In the genomic region with DNA sequence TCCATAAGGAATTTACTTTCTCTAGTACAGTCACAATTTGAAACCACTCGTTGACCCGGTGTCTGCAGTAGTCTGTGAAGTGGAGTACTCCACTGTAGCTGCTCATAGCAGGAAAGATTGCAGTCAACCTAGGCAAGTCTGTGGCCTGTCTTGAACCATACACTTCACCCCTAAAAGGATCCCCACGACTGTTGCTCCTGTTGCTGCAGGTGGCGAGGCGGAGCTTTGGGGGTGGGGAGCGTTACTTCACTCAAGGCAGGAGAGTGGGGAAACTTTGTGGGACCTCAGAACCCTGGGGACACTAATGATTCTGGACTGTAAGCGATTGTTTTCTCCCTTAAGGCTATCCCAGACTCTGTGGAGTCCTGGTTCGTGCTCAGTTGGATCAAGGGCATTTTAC, we compare ENCODE assay signal across 12 mouse cellular contexts. TPM values are rescaled to one million over a fixed set of nuclear protein-coding genes. Genes with fewer than 3 reads are reported as not detected.
DNase-seq lines count a peak whose midpoint lies in the region; ATAC-seq and TF ChIP-seq lines count a peak whose summit lies in the region.
"Had no signal": no experiment of that assay in that cellular context is flagged by ENCODE, and none has a peak within 500 bp of the region (broad histone marks: within the 10 kb centered on the region; RNA-seq: fewer than 3 reads in every experiment).

No protein-coding gene starts in this region.

- H3K4me2 ChIP-seq in intestine, postnatal 0 days (replicated peaks; ENCODE audit: low read depth), result peak overlapping the region; percentile 72; the same call in 1 of the 2 replicates
- no peak overlapping the region for H3K4me2 ChIP-seq in intestine, embryonic 16.5 days (ENCODE audit: low read depth, low read length)
- 0 out of 2 replicates have a peak overlapping the region, but pooled peaks have one; percentile 39 for H3K4me2 ChIP-seq in neural tube, embryonic 11.5 days (ENCODE audit: low read depth)
- peak overlapping the region; percentile 6; the same call in 1 of the 2 replicates for H3K4me2 ChIP-seq in midbrain, embryonic 15.5 days

- TF ChIP-seq CTCF in intestine, postnatal 0 days (IDR thresholded peaks at IDR 0.05; ENCODE audit: low read depth), result no peak

- H3K9ac ChIP-seq in intestine, postnatal 0 days (ENCODE audit: low read depth, low read length), result no peak overlapping the region
- no peak overlapping the region for H3K9ac ChIP-seq in intestine, embryonic 16.5 days (ENCODE audit: low read depth, low read length)
- H3K9ac ChIP-seq in neural tube, embryonic 11.5 days (ENCODE audit: low read length), result no peak overlapping the region
- H3K9ac ChIP-seq in midbrain, embryonic 15.5 days, result no peak overlapping the region

- no peak for ATAC-seq in intestine, postnatal 0 days
- ATAC-seq in intestine, embryonic 16.5 days, result no peak
- ATAC-seq in neural tube, embryonic 11.5 days (ENCODE audit: insufficient read depth, low FRiP score, low TSS enrichment), result no peak
- no peak for ATAC-seq in midbrain, embryonic 15.5 days (replicated peaks)

- H3K27ac ChIP-seq in intestine, postnatal 0 days (ENCODE audit: low read depth, low read length), result no peak overlapping the region
- H3K27ac ChIP-seq in intestine, embryonic 16.5 days (ENCODE audit: low read length), result no peak overlapping the region
- H3K27ac ChIP-seq in neural tube, embryonic 11.5 days (ENCODE audit: low read depth, low read length), result no peak overlapping the region
- H3K27ac ChIP-seq in midbrain, embryonic 15.5 days, result no peak overlapping the region
- H3K27ac ChIP-seq: midbrain, embryonic 12.5 days had no signal

- DNase-seq in neural tube, embryonic 11.5 days (ENCODE audit: low spot score), result no peak
- no peak for DNase-seq in neural tube, embryonic 10.5 days (ENCODE audit: extremely low spot score, low spot score)
- no peak for DNase-seq in left cerebral cortex, adult 8-10 months (ENCODE audit: low spot score in 2 of 2)
- DNase-seq in left cerebral cortex, adult 9 months (ENCODE audit: low spot score in 2 of 2), result no peak
- DNase-seq: cerebellum, adult 8-10 months; kidney, adult 9 months; layer of hippocampus, postnatal 36 days; lung, adult 2 months had no signal

- H3K27me3 ChIP-seq in intestine, postnatal 0 days (replicated peaks; ENCODE audit: control insufficient read depth, insufficient read depth, low read length), result no peaks in the 10 kb centered on the region
- H3K27me3 ChIP-seq in intestine, embryonic 16.5 days (replicated peaks; ENCODE audit: control insufficient read depth, insufficient read depth, low read length), result no peaks in the 10 kb centered on the region
- no peaks in the 10 kb centered on the region for H3K27me3 ChIP-seq in neural tube, embryonic 11.5 days (ENCODE audit: control insufficient read depth, insufficient read depth, low read length)
- H3K27me3 ChIP-seq in midbrain, embryonic 15.5 days (replicated peaks), result no peaks in the 10 kb centered on the region
- H3K27me3 ChIP-seq: midbrain, embryonic 12.5 days had no signal

- no peaks in the 10 kb centered on the region for H3K9me3 ChIP-seq in intestine, postnatal 0 days (ENCODE audit: control insufficient read depth)
- no peaks in the 10 kb centered on the region for H3K9me3 ChIP-seq in intestine, embryonic 16.5 days (ENCODE audit: control insufficient read depth, low read length)
- H3K9me3 ChIP-seq in neural tube, embryonic 11.5 days (ENCODE audit: control insufficient read depth, low read length), result no peaks in the 10 kb centered on the region
- H3K9me3 ChIP-seq in midbrain, embryonic 15.5 days, result no peaks in the 10 kb centered on the region
- H3K9me3 ChIP-seq: midbrain, embryonic 12.5 days had no signal

- no peaks in the 10 kb centered on the region for H3K36me3 ChIP-seq in intestine, postnatal 0 days (ENCODE audit: control insufficient read depth, insufficient read depth)
- no peaks in the 10 kb centered on the region for H3K36me3 ChIP-seq in intestine, embryonic 16.5 days (ENCODE audit: control insufficient read depth, insufficient read depth, low read length)
- no peaks in the 10 kb centered on the region for H3K36me3 ChIP-seq in neural tube, embryonic 11.5 days (ENCODE audit: control insufficient read depth, insufficient read depth, low read length)
- H3K36me3 ChIP-seq in midbrain, embryonic 15.5 days (replicated peaks), result no peaks in the 10 kb centered on the region

- H3K4me1 ChIP-seq in intestine, postnatal 0 days (replicated peaks; ENCODE audit: control insufficient read depth, insufficient read depth, low read length), result peaks cover 5% of the 10 kb centered on the region; the same call in 1 of the 2 replicates
- peaks cover 67% of the 10 kb centered on the region for H3K4me1 ChIP-seq in intestine, embryonic 16.5 days (ENCODE audit: control insufficient read depth, insufficient read depth, low read length)
- H3K4me1 ChIP-seq in neural tube, embryonic 11.5 days (ENCODE audit: control insufficient read depth, insufficient read depth, low read length), result peaks cover 38% of the 10 kb centered on the region
- peaks cover 95% of the 10 kb centered on the region for H3K4me1 ChIP-seq in midbrain, embryonic 15.5 days

- H3K4me3 ChIP-seq in intestine, postnatal 0 days (ENCODE audit: low read depth, low read length), result no peak overlapping the region
- no peak overlapping the region for H3K4me3 ChIP-seq in intestine, embryonic 16.5 days (ENCODE audit: low read length)
- no peak overlapping the region for H3K4me3 ChIP-seq in neural tube, embryonic 11.5 days (ENCODE audit: low read depth, low read length)
- no peak overlapping the region for H3K4me3 ChIP-seq in midbrain, embryonic 15.5 days

- WGBS in intestine, postnatal 0 days, result 41% methylated on average over 8 of the region's 8 CpGs
- 39% methylated on average over 8 of the region's 8 CpGs for WGBS in intestine, embryonic 16.5 days
- 21% methylated on average over 8 of the region's 8 CpGs for WGBS in neural tube, embryonic 11.5 days
- 28% methylated on average over 8 of the region's 8 CpGs for WGBS in midbrain, embryonic 15.5 days

RNA-seq across cellular contexts. Expression of a gene that starts 34.2 kb away (rescaled TPM):
- polyA plus RNA-seq in intestine, postnatal 0 days (2015; fragmentation: Nextera tagmentation; extraction: Ambion mirVana), result 6.8 and 9.3 TPM in 2 replicates
- 10.1 TPM in 2 replicates for polyA plus RNA-seq in intestine, embryonic 16.5 days (2015; fragmentation: Nextera tagmentation; extraction: Ambion mirVana)
- 39.4 and 41.0 TPM in 2 replicates for polyA plus RNA-seq in neural tube, embryonic 11.5 days (2014; fragmentation: Nextera tagmentation; extraction: Ambion mirVana)
- polyA plus RNA-seq in midbrain, embryonic 15.5 days (2015; fragmentation: Nextera tagmentation; extraction: Ambion mirVana), result 46.5 and 55.2 TPM in 2 replicates
- 100 to 1,000 TPM; 101 to 109 (median 108) TPM for total RNA-seq in left cerebral cortex, adult 8-10 months (2022)
